Mouse (Mus musculus) G1E (cell line): ENCODE measurements around the gene Esyt1.
"Not testable (repeated sequence)": the region's sequence is repeated elsewhere in the genome, so short reads cannot be mapped to it uniquely, and the experiment has no call there.

ENCODE experiments used
- CTCF ChIP-seq: IDR thresholded peaks from 2 replicates; pipeline ENCODE4 v1.5.1; 2012; ENCODE audit warnings: low read depth, low read length, inconsistent platforms, mixed read lengths
- GATA2 ChIP-seq: IDR thresholded peaks from 2 replicates; pipeline ENCODE4 v1.6.1; 2012; ENCODE audit warnings: low read depth, low read length, inconsistent platforms, borderline replicate concordance

DNA sequence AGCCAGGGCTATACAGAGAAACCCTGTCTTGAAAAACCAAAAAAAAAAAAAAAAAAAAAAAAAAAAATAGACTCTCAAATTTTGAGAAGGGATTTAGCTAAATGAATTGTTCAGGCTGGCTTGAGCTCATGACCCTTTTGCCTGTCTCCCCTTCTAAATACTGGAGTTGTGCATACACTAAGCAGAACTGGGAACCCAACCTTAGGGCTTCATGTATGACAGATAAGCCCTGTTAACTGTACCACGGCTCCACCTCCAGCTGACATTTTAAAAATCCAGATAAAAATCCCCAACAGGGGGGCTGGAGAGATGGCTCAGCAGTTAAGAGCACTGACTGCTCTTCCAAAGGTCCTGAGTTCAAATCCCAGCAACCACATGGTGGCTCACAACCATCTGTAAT, 29.9 kb upstream of the Esyt1 start:
- TF ChIP-seq CTCF, GATA2: not testable (repeated sequence)
